Mouse (Mus musculus) testis, postnatal 10 days (tissue): ENCODE data around the gene Foxd3.

Source experiments
- DNase-seq: peaks from one replicate; pipeline ENCODE4 v3.0.0; 2021; ENCODE audit warnings: low spot score

The Foxd3 gene

GRCm38 (mm10) chr4:99657430-99657820 lies 1.3 kb downstream of the Foxd3 start:
- peak; percentile 45 for DNase-seq

- DNase-seq = peak; percentile 42
These were observed 1.9 kb downstream of the Foxd3 start for GRCm38 (mm10) chr4:99657831-99658470.

- no peak for DNase-seq
These were observed 2.8 kb downstream of the Foxd3 start for GRCm38 (mm10) chr4:99658881-99659280.

- no peak for DNase-seq
These were observed 3.4 kb downstream of the Foxd3 start for GRCm38 (mm10) chr4:99659361-99660072.

GRCm38 (mm10) chr4:99660073-99660611 lies 4.0 kb downstream of the Foxd3 start:
- DNase-seq = peak; percentile 39

- DNase-seq = peak; percentile 80
These were observed 4.9 kb downstream of the Foxd3 start for GRCm38 (mm10) chr4:99660981-99661380.

GRCm38 (mm10) chr4:99661956-99662355 lies 5.9 kb downstream of the Foxd3 start:
- no peak for DNase-seq

GRCm38 (mm10) chr4:99662431-99662830 lies 6.3 kb downstream of the Foxd3 start:
- DNase-seq = no peak

GRCm38 (mm10) chr4:99662841-99663567 lies 6.9 kb downstream of the Foxd3 start:
- DNase-seq = peak; percentile 41

GRCm38 (mm10) chr4:99663710-99664109 lies 7.6 kb downstream of the Foxd3 start:
- DNase-seq = peak; percentile 59

GRCm38 (mm10) chr4:99670203-99670851 lies 14.2 kb downstream of the Foxd3 start:
- DNase-seq = no peak

- no peak for DNase-seq
These were observed 19.1 kb downstream of the Foxd3 start for GRCm38 (mm10) chr4:99675191-99675590.

GRCm38 (mm10) chr4:99683941-99684340 lies 27.8 kb downstream of the Foxd3 start:
- no peak for DNase-seq

- DNase-seq = no peak
These were observed 30.2 kb downstream of the Foxd3 start for GRCm38 (mm10) chr4:99686308-99686707.
